Mouse (Mus musculus): ENCODE data around the gene Slc2a3. TPM values are rescaled to one million over a fixed set of nuclear protein-coding genes. Genes with fewer than 3 reads are reported as not detected.
"Not testable (repeated sequence)": the region's sequence is repeated elsewhere in the genome, so short reads cannot be mapped to it uniquely, and the experiment has no call there.

Gene Slc2a3
- polyA plus RNA-seq, 1 experiment from 2014 or later: 44.3 TPM

DNA sequence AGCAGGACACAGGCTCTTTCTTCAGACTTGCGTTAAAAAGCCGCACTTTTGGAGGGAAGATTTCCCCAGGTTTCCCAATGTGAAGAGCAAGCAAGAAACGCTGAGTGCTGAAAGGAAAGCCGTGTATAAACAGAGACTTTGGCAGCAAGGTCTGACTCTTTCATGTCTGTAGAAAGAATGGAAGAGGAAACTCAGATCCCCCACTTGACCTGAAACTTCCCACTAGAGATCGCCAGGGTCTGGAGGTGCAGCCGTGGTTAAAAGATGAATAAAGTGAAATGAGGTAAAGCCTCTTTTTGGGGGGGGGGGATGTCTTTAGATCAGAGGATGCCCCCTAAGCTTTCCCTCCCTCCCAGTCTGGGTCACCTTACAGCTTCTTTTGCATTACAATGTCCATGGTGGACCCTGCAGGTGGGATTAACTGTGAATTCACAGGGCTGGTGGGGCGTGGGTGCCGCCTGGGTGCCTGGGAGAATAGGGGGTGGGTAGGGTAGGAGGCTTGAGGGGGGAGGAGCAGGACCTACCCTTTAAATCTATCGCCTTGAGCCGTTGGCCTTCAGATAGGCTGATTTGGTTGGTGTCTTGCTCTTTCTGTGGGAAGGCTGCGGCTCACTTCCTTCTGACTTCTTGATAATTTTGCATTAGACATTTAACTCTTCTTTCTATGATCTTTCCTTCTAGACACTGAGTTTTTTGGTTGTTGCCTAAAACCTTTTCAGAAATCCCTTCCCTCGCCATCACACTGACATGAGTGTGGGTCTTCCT lies 94.2 kb downstream of the Slc2a3 start, which contains the start of gene Nanog:
Gene Nanog (plus strand): TSS at position 454 of the 765 bp plus-strand sequence.
- no peaks in the 10 kb centered on the region for H3K9me3 ChIP-seq (ENCODE audit: control insufficient read depth, low read length)
- no peak within 1 kb of the TSS for H3K4me2 ChIP-seq (ENCODE audit: low read depth, low read length)
- H3K9ac ChIP-seq (replicated peaks; ENCODE audit: low read depth, low read length): no peak within 1 kb of the TSS
- no peak within 1 kb of the TSS for H3K4me3 ChIP-seq (ENCODE audit: low read depth, low read length)
- H3K27ac ChIP-seq (ENCODE audit: low read depth, low read length): no peak within 1 kb of the TSS
- no peaks in the 10 kb centered on the region for H3K36me3 ChIP-seq (ENCODE audit: control insufficient read depth, insufficient read depth, low read length)
- no peaks in the 10 kb centered on the region for H3K4me1 ChIP-seq (ENCODE audit: control insufficient read depth, insufficient read depth, low read length)
- H3K27me3 ChIP-seq (ENCODE audit: control insufficient read depth, insufficient read depth, low read length): no peaks in the 10 kb centered on the region
- 19% methylated on average over 12 of the region's 12 CpGs for WGBS
- ATAC-seq (ENCODE audit: low read depth): no peak

DNA sequence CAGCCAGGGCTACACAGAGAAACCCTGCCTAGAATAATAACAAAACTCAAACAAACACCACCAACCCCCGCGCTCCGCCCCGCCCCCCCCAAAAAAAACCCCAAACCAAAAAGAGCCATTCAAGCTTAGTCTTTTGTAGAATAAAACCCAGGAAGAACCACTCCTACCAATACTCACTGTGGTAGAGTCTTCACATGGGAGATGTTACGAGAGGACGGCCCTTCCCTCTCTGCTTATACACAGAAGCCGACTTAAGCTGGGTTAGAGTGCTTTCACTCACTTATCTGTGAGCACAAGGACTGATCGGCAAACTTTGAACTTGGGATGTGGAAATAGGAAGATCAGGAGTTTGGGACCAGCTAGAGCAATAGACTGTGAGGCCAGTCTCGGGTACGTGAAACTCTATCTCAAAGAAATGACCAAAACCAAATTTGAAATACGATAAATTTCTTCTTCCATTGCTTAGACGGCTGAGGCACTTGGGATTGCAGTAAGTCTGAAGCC lies 95.1 kb downstream of the Slc2a3 start:
- ATAC-seq (ENCODE audit: low read depth): no peak
- 80% methylated on average over 12 of the region's 12 CpGs for WGBS

DNA sequence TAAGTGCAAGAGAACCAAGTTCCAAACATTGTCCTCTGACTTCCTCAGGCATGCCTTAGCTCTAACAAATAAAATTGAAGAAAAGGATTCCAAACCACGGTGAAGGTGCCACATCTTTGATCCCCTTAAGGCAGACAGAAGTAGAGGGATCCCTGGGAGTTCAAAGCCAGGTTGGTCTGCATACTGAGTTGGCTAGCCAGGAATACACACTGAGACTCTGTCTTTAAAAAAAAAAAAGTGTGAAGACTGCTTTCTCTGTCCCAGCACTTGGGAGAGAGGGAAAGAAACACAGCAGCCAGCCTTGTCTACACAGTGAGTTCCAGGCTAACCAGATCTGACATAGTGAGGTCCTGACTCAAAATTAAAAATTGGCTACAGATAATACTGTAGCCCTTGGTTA lies 97.7 kb downstream of the Slc2a3 start:
- Histone ChIP-seq H3K27ac (ENCODE audit: low read depth, low read length) (no peak overlapping the region), H3K4me3 (ENCODE audit: low read depth, low read length) (no peak overlapping the region), H3K4me1 (ENCODE audit: control insufficient read depth, insufficient read depth, low read length) (no peaks in the 10 kb centered on the region), H3K9me3 (ENCODE audit: control insufficient read depth, low read length) (no peaks in the 10 kb centered on the region), H3K4me2 (ENCODE audit: low read depth, low read length) (no peak overlapping the region), H3K9ac (replicated peaks; ENCODE audit: low read depth, low read length) (no peak overlapping the region), H3K36me3 (ENCODE audit: control insufficient read depth, insufficient read depth, low read length) (no peaks in the 10 kb centered on the region), H3K27me3 (ENCODE audit: control insufficient read depth, insufficient read depth, low read length) (no peaks in the 10 kb centered on the region)
- WGBS: 38% methylated on average over 1 of the region's 1 CpGs
- no peak for ATAC-seq (ENCODE audit: low read depth)

More for the DNA sequence above, 95.1 kb downstream of the Slc2a3 start:
- H3K36me3 ChIP-seq (ENCODE audit: control insufficient read depth, insufficient read depth, low read length): no peaks in the 10 kb centered on the region
- no peaks in the 10 kb centered on the region for H3K4me1 ChIP-seq (ENCODE audit: control insufficient read depth, insufficient read depth, low read length)
- no peak overlapping the region for H3K4me3 ChIP-seq (ENCODE audit: low read depth, low read length)
- H3K9ac ChIP-seq (replicated peaks; ENCODE audit: low read depth, low read length): no peak overlapping the region
- no peaks in the 10 kb centered on the region for H3K9me3 ChIP-seq (ENCODE audit: control insufficient read depth, low read length)
- H3K4me2 ChIP-seq (ENCODE audit: low read depth, low read length): no peak overlapping the region
- H3K27ac ChIP-seq (ENCODE audit: low read depth, low read length): no peak overlapping the region
- no peaks in the 10 kb centered on the region for H3K27me3 ChIP-seq (ENCODE audit: control insufficient read depth, insufficient read depth, low read length)

DNA sequence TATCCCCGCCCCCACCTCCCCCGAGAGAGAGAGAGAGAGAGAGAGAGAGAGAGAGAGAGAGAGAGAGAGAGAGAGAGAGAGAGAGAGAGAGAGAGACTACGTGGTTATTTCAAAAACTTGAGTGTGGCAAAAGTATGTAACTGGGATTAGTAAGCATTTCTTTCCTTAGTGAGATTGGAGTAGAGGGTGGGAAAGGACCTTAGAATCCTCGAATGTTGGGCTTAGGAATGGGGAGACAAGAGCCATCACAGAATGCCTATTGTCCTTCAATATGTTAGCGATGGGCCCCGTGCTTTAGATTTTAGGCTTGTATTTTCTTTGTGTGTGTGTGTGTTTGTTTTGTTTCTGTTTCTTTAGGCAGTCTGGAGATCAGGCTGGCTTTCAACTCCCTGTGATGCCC lies 98.2 kb downstream of the Slc2a3 start:
- no peaks in the 10 kb centered on the region for H3K4me1 ChIP-seq (ENCODE audit: control insufficient read depth, insufficient read depth, low read length)
- H3K9ac ChIP-seq (replicated peaks; ENCODE audit: low read depth, low read length): no peak overlapping the region
- H3K27me3 ChIP-seq (ENCODE audit: control insufficient read depth, insufficient read depth, low read length): no peaks in the 10 kb centered on the region
- no peaks in the 10 kb centered on the region for H3K9me3 ChIP-seq (ENCODE audit: control insufficient read depth, low read length)
- WGBS: 11% methylated on average over 6 of the region's 6 CpGs
- no peak overlapping the region for H3K4me3 ChIP-seq (ENCODE audit: low read depth, low read length)
- H3K36me3 ChIP-seq (ENCODE audit: control insufficient read depth, insufficient read depth, low read length): no peaks in the 10 kb centered on the region
- H3K27ac ChIP-seq (ENCODE audit: low read depth, low read length): peak overlapping the region; percentile 57
- no peak for ATAC-seq (ENCODE audit: low read depth)
- no peak overlapping the region for H3K4me2 ChIP-seq (ENCODE audit: low read depth, low read length)

DNA sequence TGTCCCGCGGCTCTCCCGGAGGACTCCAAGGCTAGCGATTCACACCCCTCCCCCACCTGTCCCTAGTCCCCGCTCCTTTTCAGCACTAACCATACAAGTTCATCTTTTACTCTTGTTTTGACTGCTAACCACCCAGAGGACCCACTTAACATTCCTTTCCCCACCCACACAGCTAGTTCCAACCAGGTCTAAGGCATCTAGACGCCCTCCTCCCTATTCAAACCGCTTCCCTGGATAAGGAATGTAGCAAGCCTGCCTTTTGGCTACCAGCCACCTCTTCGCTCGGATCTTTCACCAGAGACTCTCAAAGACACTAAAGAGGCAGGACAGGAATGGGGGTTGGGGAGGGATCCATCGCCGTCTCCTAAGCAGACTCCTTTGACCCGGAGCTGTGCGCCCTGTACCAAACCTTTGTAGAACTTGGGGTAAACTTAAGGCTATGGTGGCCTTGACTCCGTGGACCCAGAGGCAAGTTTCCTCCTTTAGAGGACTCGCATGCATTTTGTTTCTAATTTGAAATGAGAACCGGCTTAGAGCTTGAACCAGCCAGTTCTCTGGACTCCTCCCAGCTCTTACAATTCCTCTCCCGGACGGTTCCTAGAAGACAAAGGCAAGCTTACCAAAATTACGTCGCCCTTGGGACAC lies 98.8 kb downstream of the Slc2a3 start:
- Histone ChIP-seq H3K27me3 (ENCODE audit: control insufficient read depth, insufficient read depth, low read length) (no peaks in the 10 kb centered on the region), H3K36me3 (ENCODE audit: control insufficient read depth, insufficient read depth, low read length) (no peaks in the 10 kb centered on the region), H3K9me3 (ENCODE audit: control insufficient read depth, low read length) (no peaks in the 10 kb centered on the region), H3K4me2 (ENCODE audit: low read depth, low read length) (peak overlapping the region; percentile 45), H3K9ac (replicated peaks; ENCODE audit: low read depth, low read length) (no peak overlapping the region), H3K4me3 (ENCODE audit: low read depth, low read length) (no peak overlapping the region), H3K4me1 (ENCODE audit: control insufficient read depth, insufficient read depth, low read length) (no peaks in the 10 kb centered on the region), H3K27ac (ENCODE audit: low read depth, low read length) (peak overlapping the region; percentile 57)
- ATAC-seq (ENCODE audit: low read depth): peak; percentile 86
- 4% methylated on average over 20 of the region's 20 CpGs for WGBS

DNA sequence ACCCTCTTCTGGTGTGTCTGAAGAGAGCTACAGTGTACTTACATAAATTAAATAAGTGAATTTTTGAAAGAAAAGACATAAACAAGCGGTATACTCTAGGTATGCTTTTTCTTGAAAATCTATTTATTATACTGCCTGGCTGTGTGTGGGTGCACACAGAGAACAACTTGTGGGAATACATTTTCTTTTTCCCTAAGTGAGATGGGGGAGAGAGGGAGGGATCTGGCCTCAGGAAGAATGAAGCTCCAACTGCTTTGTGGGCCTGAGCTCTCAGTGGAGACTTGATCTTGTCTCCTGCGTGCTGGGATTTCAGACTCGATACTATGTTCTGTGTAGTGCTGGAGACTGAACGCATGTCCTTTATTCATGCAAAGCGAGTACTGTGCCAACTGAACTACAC lies 99.6 kb downstream of the Slc2a3 start:
- no peaks in the 10 kb centered on the region for H3K27me3 ChIP-seq (ENCODE audit: control insufficient read depth, insufficient read depth, low read length)
- H3K36me3 ChIP-seq (ENCODE audit: control insufficient read depth, insufficient read depth, low read length): no peaks in the 10 kb centered on the region
- H3K9ac ChIP-seq (replicated peaks; ENCODE audit: low read depth, low read length): no peak overlapping the region
- 82% methylated on average over 5 of the region's 5 CpGs for WGBS
- H3K4me2 ChIP-seq (ENCODE audit: low read depth, low read length): no peak overlapping the region
- no peaks in the 10 kb centered on the region for H3K4me1 ChIP-seq (ENCODE audit: control insufficient read depth, insufficient read depth, low read length)
- H3K27ac ChIP-seq (ENCODE audit: low read depth, low read length): no peak overlapping the region
- no peak overlapping the region for H3K4me3 ChIP-seq (ENCODE audit: low read depth, low read length)
- H3K9me3 ChIP-seq (ENCODE audit: control insufficient read depth, low read length): no peaks in the 10 kb centered on the region
- ATAC-seq (ENCODE audit: low read depth): no peak

DNA sequence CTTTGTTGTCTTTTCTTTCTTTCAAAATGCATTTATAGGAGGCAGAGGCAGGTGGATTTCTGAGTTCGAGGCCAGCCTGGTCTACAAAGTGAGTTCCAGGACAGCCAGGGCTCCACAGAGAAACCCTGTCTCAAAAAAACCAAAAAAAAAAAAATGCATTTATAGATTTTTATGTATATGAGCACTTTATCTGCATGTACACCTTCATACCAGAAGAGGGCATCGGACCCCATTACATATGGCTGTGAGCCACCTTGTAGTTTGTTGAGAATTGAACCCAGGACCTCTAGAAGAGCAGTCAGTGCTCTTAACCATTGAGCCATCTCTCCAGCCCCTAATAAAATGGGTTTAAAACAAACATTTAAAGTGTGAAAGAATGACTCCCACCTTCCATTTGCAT lies 101.8 kb downstream of the Slc2a3 start:
- H3K4me1 ChIP-seq (ENCODE audit: control insufficient read depth, insufficient read depth, low read length); H3K9ac ChIP-seq (replicated peaks; ENCODE audit: low read depth, low read length); H3K4me3 ChIP-seq (ENCODE audit: low read depth, low read length); H3K9me3 ChIP-seq (ENCODE audit: control insufficient read depth, low read length); H3K27me3 ChIP-seq (ENCODE audit: control insufficient read depth, insufficient read depth, low read length); H3K36me3 ChIP-seq (ENCODE audit: control insufficient read depth, insufficient read depth, low read length); ATAC-seq (ENCODE audit: low read depth); H3K4me2 ChIP-seq (ENCODE audit: low read depth, low read length); H3K27ac ChIP-seq (ENCODE audit: low read depth, low read length): not testable (repeated sequence)
- 81% methylated on average over 2 of the region's 2 CpGs for WGBS

DNA sequence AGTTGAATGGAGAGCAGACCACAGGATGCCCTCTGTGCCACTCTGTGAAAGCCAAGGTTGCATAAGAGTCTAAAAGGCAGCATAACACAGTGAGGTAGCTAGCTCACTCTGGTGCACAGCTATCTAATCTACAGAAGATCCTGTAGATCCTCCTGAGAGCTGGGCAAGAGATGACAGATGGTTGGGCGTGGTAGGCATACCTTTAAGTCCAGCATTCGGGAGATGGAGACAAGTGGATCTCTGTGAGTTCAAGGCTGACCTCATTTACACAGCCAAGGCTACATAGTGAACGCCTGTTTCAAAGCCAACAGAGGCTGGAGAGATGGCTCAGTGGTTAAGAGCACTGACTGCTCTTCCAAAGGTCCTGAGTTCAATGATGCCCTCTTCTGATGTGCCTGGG lies 106.0 kb downstream of the Slc2a3 start:
- Histone ChIP-seq H3K9me3 (ENCODE audit: control insufficient read depth, low read length) (no peaks in the 10 kb centered on the region), H3K4me3 (ENCODE audit: low read depth, low read length) (no peak overlapping the region), H3K9ac (replicated peaks; ENCODE audit: low read depth, low read length) (no peak overlapping the region), H3K4me2 (ENCODE audit: low read depth, low read length) (no peak overlapping the region), H3K27ac (ENCODE audit: low read depth, low read length) (no peak overlapping the region), H3K4me1 (ENCODE audit: control insufficient read depth, insufficient read depth, low read length) (no peaks in the 10 kb centered on the region), H3K36me3 (ENCODE audit: control insufficient read depth, insufficient read depth, low read length) (no peaks in the 10 kb centered on the region), H3K27me3 (ENCODE audit: control insufficient read depth, insufficient read depth, low read length) (no peaks in the 10 kb centered on the region)
- ATAC-seq (ENCODE audit: low read depth): no peak
- 92% methylated on average over 3 of the region's 3 CpGs for WGBS

DNA sequence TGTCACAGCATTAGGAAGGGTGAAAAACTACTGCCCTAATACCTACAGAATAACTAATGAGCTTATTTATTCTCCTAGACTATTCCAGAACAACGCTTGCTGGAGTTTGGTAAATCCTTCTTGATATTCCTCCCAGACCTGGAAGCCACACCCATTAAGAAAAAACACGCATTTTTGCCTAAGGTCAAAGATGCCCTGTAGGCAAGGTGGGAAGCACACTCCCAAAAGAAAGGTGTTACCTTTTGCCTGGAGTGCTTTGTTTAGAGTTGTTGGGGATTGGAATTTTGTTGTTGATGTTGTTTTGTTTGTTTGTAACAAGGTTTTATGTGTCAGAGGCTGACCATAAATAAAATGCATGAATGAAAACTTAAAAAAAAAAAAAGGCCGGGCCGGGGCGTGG lies 111.4 kb downstream of the Slc2a3 start:
- Histone ChIP-seq H3K36me3 (ENCODE audit: control insufficient read depth, insufficient read depth, low read length) (no peaks in the 10 kb centered on the region), H3K4me1 (ENCODE audit: control insufficient read depth, insufficient read depth, low read length) (no peaks in the 10 kb centered on the region), H3K27ac (ENCODE audit: low read depth, low read length) (no peak overlapping the region), H3K4me2 (ENCODE audit: low read depth, low read length) (no peak overlapping the region), H3K4me3 (ENCODE audit: low read depth, low read length) (no peak overlapping the region), H3K27me3 (ENCODE audit: control insufficient read depth, insufficient read depth, low read length) (no peaks in the 10 kb centered on the region), H3K9ac (replicated peaks; ENCODE audit: low read depth, low read length) (no peak overlapping the region), H3K9me3 (ENCODE audit: control insufficient read depth, low read length) (no peaks in the 10 kb centered on the region)
- no peak for ATAC-seq (ENCODE audit: low read depth)
- 91% methylated on average over 5 of the region's 5 CpGs for WGBS

All from neural tube, embryonic 14.5 days (tissue).